Mouse (Mus musculus) neural tube, embryonic 10.5 days (tissue): ENCODE measurements around the gene Fam71e1.

Source experiments
- DNase-seq: peaks from one replicate; pipeline ENCODE4 v3.0.0-alpha.2; 2017; ENCODE audit warnings: low spot score; ENCODE audit errors: extremely low spot score

The Fam71e1 gene

DNA sequence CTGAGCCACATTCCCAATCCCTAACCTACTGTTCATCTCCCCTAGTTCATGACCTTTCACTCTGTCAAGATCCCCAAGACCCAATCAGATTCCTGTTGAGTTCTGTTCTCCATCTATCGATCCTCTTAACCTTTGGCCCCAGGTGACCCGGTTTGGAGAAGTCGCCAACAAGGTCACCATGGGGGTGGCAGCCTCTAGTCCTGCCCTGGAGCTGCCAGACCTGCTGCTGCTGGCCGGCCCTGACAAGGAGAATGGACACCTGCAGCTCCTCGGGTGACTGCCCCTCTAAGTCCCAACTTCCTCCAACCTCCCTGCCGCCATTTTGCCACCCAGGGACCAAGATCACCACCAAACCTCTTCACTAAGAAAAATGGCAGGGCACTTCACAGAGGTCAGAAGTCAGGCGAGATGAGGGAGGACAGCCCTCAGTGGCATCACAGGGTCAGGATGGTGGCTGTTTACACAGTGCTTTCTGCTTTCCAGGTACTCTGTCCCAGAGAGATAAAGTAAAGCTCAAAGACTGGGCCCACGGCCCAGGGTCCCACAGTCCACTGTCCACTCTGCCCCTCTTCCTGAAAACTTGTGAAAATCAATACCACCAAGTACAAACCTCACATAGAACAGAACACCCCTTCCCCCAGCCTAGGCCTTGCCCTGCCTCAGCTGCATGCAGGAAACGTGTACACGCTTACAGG lies 1.1 kb downstream of the Fam71e1 start:
- no peak for DNase-seq

DNA sequence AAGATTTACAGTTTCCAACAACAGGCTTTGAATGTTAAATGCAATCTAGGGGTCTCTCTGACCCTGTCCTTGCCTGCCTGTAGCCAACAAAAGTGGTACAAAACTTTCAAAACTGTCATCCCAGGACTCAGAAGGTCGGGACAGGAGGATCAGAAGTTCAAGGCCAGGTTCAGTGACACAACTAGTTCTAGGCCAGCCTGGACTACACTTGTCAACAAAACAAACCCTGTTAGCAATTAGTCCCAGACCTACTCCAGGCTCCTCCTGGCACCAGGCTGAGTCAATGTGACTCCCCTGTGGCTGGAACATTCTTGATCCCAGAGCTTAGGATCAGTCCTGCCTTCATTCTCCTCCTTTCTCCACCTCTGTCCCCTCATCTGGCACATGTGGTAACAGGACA lies 2.5 kb downstream of the Fam71e1 start:
- DNase-seq: no peak

DNA sequence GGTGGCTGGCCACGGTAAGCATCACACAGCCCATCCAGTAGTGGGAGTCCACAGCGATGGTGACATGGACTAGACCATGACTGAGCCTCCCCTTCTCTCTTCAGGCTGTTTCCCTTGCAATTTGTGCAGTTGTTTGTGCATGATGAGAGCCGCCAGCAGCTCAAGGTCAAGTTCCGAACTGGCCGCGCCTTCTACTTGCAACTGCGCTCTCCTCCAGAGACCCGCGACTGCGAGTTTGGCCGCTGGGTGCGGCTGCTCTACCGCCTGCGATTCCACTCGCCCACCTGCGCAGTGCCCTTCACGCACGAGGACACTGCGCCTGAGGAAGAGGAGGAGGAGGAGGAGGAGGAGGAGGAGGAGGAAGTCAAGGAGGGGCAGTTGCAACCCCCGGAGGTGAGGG lies 3.7 kb downstream of the Fam71e1 start:
- no peak for DNase-seq

DNA sequence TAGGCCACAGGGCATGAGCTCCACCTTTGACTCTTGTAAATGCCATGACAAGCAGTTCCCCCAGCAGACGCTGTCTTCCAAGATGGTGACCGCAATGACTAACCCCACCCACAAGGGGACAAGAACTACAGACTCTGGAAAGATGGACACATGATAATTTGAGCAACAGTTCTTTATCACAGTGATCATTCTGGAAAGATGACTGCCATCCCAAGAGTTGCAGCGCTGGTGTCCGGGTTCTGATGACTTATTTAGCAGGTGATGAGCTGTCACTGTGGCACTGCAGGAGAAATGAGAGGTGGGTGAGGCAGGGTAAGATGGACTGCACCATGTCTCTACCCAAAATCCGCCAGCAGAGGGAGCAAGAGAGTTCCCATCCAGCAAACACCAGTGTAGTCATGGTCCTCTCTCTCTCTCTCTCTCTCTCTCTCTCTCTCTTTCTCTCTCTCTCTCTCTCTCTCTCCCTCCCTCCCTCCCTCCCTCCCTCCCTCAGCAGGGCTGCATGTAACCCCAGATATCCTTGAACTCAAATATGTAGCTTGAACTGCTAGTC lies 5.3 kb downstream of the Fam71e1 start:
- peak; percentile 75 for DNase-seq

DNA sequence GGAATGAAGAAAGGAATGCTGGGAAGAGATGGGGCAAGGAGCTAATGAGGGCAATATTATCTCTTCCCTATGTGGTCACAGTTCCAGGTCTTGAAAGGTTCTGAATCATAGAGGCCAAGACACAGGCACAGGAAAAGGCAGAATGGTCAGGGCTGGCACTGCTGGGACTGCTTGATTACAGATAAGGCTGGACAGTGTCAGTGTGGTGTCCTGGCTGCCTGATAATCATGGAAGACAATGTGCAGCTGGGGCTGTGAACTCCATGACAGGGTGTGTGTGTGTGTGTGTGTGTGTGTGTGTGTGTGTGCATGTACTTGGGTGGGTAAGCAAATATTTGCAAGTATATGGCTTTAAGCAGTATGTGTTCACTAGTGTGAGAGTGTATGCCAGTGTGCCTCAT lies 11.1 kb downstream of the Fam71e1 start:
- no peak for DNase-seq

GRCm38 (mm10) chr7:44519240-44519913 lies 23.0 kb downstream of the Fam71e1 start:
- no peak for DNase-seq

DNA sequence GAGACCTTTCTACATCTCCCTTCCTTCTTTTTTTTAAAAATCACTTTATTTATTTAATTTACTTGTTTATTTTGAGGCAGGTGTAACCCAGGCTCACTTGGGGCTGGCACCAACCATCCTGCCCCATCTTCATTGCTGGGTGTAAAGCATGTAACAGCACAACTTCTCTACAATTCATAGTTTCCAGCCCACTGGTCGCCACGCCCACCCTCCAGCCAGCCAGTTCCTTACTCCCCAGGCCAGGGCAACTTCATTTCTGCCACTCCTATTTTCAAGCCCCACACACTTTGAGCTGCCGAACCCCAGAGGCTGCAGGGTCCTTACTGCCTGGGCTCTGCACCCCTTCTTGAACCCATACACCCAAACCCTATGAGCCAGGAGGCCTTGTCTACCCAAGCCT lies 24.6 kb downstream of the Fam71e1 start:
- DNase-seq: no peak

- peak; percentile 68 for DNase-seq
Measured at GRCm38 (mm10) chr7:44521710-44522109, 25.3 kb downstream of the Fam71e1 start.

- no peak for DNase-seq
Measured at GRCm38 (mm10) chr7:44523056-44523455, 26.7 kb downstream of the Fam71e1 start.

- no peak for DNase-seq
Measured at GRCm38 (mm10) chr7:44524502-44524901, 28.1 kb downstream of the Fam71e1 start, which contains the start of gene Mybpc2. TSS of gene Mybpc2 (minus strand) at chr7:44524656.

DNA sequence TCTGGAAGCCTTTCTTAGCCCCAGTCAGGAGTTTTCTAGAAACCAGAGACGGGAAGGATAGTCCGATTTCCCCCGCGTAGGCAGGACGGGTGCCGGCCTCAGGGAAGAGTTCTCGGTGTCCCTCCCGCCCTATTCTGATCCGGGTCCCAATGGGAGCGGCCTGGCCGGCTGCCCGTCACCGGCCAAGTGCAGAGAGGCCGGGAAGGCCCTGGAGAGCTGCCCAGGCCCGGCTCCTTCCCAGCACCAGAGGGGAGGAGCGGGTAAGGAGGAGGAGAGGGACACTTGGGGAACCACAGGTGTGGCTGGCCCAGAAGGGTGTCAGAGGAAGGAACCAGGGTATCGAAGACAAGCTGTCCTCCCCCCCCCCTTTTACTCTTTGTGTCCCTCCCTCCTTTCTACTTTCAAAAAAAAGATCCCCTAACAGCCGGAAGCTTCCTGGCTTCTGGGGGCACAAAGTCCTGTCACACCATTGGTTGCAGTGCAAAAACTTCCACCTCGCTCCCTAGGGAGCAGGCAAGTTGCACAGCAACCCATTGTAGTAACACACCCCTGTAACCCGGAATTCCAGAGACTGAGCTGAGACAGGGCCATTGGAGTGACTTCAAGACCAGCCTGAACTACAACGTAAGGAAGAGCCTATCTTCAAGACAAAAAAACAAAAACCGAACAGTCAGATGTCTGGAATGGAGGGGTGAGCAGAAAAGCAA lies 28.9 kb downstream of the Fam71e1 start:
- no peak for DNase-seq

DNA sequence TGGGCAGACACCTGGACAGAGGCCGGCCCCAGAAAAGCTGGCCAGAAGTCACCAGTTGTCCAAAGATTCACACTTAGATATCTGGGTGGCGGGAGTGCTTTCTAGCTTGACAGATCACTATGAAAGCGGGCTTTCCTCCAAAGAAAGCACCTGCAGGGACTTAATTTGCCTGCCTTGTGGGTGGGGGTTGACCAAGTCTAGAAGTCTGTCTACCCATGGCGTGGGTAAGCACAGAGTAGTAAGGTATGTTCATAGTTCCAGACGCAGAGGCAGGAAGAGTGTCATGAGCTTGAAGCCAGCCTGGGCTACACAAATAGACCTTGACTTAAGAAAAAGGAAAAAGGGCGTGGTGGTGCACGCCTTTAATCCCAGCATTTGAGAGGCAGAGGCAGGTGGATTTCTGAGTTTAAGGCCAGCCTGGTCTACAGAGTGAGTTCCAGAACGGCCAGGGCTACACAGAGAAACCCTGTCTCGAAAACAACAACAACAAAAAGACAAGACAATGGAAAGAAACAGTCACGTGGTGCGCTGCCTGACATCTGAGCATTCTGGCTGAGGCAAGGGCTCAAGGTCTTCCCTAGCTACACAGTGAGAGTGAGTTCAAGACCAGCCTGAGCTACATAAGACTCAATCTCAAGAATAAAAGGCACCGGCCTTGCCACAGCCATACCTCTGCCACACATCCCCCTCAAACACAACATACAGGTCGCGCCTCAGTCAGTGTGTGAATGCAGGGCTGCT lies 30.2 kb downstream of the Fam71e1 start:
- DNase-seq: no peak

DNA sequence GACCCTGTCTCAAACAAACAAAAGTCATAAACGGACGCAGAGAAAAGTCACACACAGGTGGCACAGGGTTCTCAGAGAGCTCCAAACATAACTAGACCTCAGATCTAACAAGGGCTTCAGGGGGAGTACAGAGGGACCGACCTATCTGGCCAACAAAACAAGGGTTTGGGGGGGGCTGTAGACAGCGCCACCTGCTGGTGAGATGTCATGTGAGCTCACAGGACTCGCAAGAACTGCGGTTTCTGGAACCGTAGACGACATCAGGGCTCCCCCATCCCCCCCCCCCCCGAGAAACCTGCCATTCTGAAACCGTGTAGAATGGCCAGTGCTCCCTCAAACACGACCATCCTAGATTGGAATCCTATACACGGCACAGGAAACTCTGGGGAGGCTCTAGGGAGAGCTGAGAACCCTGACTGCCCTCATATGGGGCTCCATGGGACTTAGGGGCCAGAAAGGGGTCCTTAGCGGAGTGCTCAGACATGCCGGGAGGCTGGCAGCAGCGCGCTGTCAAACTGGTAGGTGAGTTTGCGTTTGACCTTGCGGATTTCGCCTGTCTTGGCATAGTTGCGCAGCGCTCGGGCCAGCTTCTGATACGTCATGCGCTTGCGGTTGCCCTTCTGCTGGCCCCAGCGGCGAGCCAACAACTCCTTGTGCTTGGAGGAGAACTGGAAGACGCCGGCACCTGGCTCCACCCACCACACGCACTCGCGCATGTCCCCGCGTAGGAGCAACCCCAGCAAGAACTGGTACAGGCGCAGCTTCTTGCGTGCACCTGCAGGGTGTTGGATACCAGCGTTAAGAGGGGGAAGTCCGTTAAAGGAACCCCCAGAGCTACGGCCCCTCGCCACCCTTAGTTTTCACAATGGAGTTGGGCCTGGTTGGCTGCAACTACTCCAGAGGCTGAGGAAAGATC lies 31.4 kb downstream of the Fam71e1 start:
- DNase-seq: peak; percentile 72

DNA sequence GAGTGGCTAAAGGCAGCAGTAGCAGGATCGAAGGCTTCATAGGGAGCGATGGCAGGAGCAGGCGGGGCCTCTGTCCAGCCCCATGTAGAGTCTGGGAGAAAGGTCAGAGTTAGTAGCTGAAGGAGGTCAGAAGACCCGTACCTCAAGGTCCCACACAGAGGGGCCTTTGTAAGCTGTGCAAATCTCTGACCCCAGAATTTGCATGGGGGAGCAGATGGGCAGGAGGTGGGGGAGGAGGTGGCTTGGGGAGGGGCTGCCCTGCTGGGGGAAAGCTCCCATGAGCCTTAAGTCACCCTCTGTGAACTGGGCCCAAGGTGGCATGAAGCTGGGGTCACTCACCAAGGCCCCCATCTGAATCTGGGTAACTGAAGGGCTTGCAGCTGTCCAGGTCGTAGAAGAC lies 33.1 kb downstream of the Fam71e1 start:
- DNase-seq: no peak

- no peak for DNase-seq
Measured at GRCm38 (mm10) chr7:44530507-44530906, 34.1 kb downstream of the Fam71e1 start.

DNA sequence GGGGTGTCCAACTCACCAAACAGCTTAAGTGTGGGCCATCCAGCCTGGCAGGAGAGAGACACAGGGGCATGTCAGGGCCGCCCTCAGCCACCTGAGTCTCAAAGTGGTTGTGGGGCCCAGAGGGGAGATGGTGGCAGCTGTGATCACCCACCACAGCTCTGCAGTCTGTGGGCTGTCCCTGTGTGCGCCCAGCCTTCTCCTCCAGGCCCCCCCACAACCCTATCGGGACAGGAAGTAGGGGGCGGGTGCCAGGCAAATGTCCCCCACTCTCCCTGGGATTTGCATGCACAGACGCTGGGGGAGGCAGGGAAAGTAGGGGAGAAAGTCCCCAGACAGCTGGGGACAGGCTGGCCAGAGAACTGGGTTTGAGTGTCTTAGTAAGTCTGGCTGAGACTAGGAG lies 34.8 kb downstream of the Fam71e1 start:
- no peak for DNase-seq

GRCm38 (mm10) chr7:44531946-44532732 lies 35.8 kb downstream of the Fam71e1 start, which contains the start of gene Spib:
TSS of gene Spib (minus strand) at chr7:44532071.
- DNase-seq: no peak

DNA sequence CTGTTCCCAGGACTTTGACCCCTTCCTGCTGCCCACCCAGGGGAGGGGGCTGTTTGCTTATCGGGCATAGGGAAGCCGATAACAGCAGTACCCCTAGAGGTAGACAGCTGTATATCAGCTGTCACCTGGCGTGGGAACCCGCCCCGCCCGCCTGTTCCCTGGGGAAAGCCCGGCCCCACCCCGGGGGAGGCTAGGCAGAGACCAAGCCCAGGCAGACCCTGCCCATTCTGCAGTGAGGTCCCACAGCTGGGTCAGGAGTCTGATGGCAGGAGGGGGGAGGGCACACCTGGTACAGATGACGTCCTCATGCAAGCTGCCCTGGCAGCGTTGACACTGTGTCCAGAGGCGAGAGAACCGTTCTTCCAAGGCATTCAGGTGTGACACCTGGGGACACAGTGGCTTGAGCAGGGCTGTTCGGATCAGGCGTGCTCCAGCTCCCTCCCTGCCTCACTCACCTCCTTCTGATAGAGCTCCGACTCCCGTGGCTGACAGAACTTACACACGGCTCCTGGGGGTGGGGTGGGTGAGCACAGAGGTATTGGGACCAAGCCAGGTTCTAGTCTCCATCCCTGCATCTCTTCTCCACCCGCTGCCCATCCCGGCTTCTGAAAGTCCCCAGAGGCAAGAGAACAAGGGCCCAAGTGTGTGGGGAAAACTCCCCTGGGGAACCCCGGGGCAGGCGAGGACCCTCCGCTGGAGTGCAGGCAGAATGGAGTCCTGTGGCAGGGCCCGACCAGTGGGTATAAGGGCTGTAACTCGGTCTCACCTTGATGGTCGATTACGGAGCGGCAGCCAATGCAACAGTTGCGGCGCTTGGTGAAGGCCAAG lies 36.8 kb downstream of the Fam71e1 start:
- no peak for DNase-seq

DNA sequence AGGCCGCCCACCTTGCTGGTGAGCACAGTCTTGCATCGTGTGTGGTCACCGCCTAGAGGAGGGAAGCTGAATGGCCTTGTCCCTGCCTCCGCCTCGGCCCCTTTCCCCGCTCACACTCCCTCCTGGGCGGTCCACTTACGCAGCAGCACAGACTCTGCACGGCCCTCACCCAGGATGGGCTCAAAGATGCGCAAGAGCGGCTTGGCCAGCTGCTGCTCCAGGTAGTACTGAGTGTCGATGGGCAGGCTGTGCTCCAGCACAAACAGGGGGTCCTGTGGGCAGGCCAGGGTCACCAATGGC lies 37.3 kb downstream of the Fam71e1 start:
- DNase-seq: no peak
